Mouse (Mus musculus) liver, embryonic 14.5 days (tissue): ENCODE measurements around the gene Med29.

Source experiments
- CTCF ChIP-seq: IDR thresholded peaks from 2 replicates; pipeline ENCODE4 v1.5.1; 2016; ENCODE audit warnings: antibody characterized with exemption, low read depth, control low read depth
- EP300 ChIP-seq: IDR thresholded peaks from 2 replicates; pipeline ENCODE4 v1.6.1; 2016; ENCODE audit warnings: antibody characterized with exemption, low read depth

- no peak for TF ChIP-seq EP300
- TF ChIP-seq CTCF, result no peak
These were observed 2.9 kb upstream of the Med29 start for GRCm38 (mm10) chr7:28395425-28395824.
